Mouse (Mus musculus) limb, embryonic 11.5 days (tissue): ENCODE measurements around the gene Dph5. TPM values are rescaled to one million over a fixed set of nuclear protein-coding genes. Genes with fewer than 3 reads are reported as not detected.

Source experiments
- ATAC-seq: fragments of 200-750 bp; cut with Nextera tagmentation; 2 replicates; pipeline ENCODE4 v1.8.0; 2017; ENCODE audit warnings: low read depth; ENCODE audit not compliant: insufficient number of reproducible peaks, low FRiP score, low TSS enrichment
- DNase-seq: peaks from one replicate; pipeline ENCODE4 v3.0.0-alpha.2; 2015; ENCODE audit warnings: low spot score
- H3K27ac ChIP-seq: fragments of 300-500 bp; sonication (generic); replicated peaks from 2 replicates; pipeline ENCODE4 v1.5.1; 2014; ENCODE audit warnings: low read depth, mild to moderate bottlenecking, low read length
- H3K27me3 ChIP-seq: fragments of 300-500 bp; sonication (generic); 2 replicates; pipeline ENCODE4 v1.6.1; 2014; ENCODE audit warnings: mild to moderate bottlenecking, low read length, mixed read lengths; ENCODE audit not compliant: control insufficient read depth, insufficient read depth
- H3K36me3 ChIP-seq: fragments of 300-500 bp; sonication (generic); 2 replicates; pipeline ENCODE4 v1.6.1; 2014; ENCODE audit warnings: mild to moderate bottlenecking, low read length, moderate library complexity, mixed read lengths; ENCODE audit not compliant: control insufficient read depth, insufficient read depth
- H3K4me1 ChIP-seq: fragments of 300-500 bp; sonication (generic); 2 replicates; pipeline ENCODE4 v1.6.1; 2014; ENCODE audit warnings: low read length, mixed read lengths; ENCODE audit not compliant: control insufficient read depth, insufficient read depth
- H3K4me2 ChIP-seq: fragments of 300-500 bp; sonication (generic); 2 replicates; pipeline ENCODE4 v1.6.1; 2014; ENCODE audit warnings: low read depth, mild to moderate bottlenecking, moderate library complexity; ENCODE audit not compliant: severe bottlenecking
- H3K4me3 ChIP-seq: fragments of 300-500 bp; sonication (generic); 2 replicates; pipeline ENCODE4 v1.5.1; 2014; ENCODE audit warnings: low read depth, low read length
- H3K9ac ChIP-seq: fragments of 300-500 bp; sonication (generic); 2 replicates; pipeline ENCODE4 v1.6.1; 2014; ENCODE audit warnings: mild to moderate bottlenecking, low read length
- H3K9me3 ChIP-seq: fragments of 300-500 bp; sonication (generic); 2 replicates; pipeline ENCODE4 v1.6.1; 2016; ENCODE audit warnings: low read length; ENCODE audit not compliant: control insufficient read depth
- WGBS: fragments of 180-500 bp; shearing (Covaris S2); extraction: QIAGEN DNeasy Blood & Tissue Kit; methylation state at CpG from one replicate; pipeline ENCODE4 v1.1.7; 2014; 5-methylcytosine and 5-hydroxymethylcytosine counted together
- polyA plus RNA-seq: library from polyadenylated mRNA; unstranded; fragments of >200 nt; fragmentation: Nextera tagmentation; extraction: Ambion mirVana; gene quantifications from 2 replicates; pipeline ENCODE4 v1.2.1, GENCODE M21; 2014

Gene Dph5
- 23.7 and 25.1 TPM in 2 replicates for polyA plus RNA-seq

DNA sequence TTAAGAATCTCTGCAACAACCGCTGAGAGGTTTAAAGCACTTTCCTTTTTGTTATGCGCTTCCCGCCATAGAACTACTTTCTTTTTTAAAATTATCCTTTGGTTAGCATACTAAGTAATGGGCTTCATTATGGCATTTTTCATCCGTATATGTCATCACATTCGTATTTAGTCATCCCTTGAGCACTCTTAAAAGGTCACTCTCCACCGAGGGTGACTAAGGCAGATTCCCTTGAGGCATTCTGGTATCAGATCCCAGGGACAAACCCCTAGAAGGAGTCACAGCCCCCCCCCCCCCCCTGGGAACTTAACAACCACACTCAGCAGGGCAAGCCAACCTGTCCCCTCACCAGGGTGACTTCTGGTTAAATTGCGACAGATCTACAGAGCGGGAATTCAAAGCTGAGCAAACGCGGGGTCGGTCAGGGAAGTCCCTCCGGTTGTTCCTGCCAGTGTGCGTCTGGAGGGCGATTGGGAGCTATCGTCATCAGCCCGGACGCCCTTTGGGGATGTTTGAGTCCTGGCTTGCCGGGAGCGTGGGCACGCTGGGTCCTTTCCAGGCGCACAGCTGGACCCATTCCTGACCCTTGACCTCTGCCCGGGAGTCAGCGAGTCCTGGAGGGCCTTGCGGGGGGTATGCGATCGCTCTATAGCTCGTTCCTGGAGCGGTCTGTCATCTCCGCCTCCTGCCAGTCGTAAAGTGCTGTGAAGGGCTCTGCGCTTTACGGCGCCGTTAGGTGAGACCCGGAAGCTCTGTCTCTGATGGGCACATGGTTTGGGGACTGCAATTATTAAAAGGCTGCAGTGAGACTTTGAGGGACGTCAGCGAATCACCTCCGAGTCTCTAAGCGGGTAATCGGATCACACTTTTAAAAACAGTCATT is at the start of gene Dph5:
TSS of gene Dph5 (plus strand) at position 411 of the 883 bp plus-strand sequence.
- Histone ChIP-seq H3K4me3 (peak within 1 kb of the TSS; percentile 80), H3K9me3 (no peaks in the 10 kb centered on the region), H3K4me1 (no peaks in the 10 kb centered on the region), H3K9ac (peak within 1 kb of the TSS; percentile 70), H3K27me3 (no peaks in the 10 kb centered on the region), H3K36me3 (no peaks in the 10 kb centered on the region), H3K4me2 (peak within 1 kb of the TSS; percentile 84), H3K27ac (0 out of 2 replicates have a peak within 1 kb of the TSS, but pooled peaks have one; percentile 8)
- 2% methylated on average over 40 of the region's 40 CpGs for WGBS
- DNase-seq (peak; percentile 91), ATAC-seq (peak; percentile 92)

GRCm38 (mm10) chr3:115844566-115844965 is 43.1 kb upstream of the Dph5 start:
- H3K4me3 ChIP-seq: no peak overlapping the region
- H3K9ac ChIP-seq: no peak overlapping the region
- H3K27ac ChIP-seq: no peak overlapping the region
- H3K36me3 ChIP-seq: no peaks in the 10 kb centered on the region
- no peaks in the 10 kb centered on the region for H3K27me3 ChIP-seq
- H3K4me1 ChIP-seq: no peaks in the 10 kb centered on the region
- DNase-seq (no peak), ATAC-seq (no peak)
- WGBS: 86% methylated on average over 3 of the region's 3 CpGs
- no peak overlapping the region for H3K4me2 ChIP-seq
- H3K9me3 ChIP-seq: no peaks in the 10 kb centered on the region

DNA sequence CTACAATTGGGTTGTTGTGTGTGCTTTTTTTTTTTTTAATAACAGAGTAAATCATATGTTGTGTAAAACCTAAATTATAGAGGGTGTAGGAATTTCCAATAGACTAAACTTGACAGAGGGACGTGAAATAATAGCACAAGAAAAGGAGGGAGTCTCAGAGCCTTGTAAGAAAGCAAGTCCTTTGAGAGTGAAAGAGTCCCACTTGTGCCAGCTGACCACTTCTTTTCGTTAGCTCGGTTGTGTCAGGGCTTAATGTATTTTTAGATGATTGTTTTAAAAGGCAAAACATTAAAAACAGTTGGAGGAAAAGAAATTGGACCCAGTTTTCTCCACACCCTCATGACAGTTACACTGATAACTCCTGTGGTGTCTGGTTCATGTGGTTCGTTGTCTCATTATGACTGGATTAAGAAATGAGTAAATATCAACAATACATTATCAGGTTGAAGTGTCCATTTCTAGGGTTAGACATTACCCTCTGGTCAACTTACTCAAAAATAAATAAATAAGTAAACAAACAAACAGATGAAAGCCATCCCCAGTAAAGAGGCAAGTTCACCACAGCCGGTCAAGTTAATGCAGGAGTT is 42.5 kb upstream of the Dph5 start:
- Histone ChIP-seq H3K4me1 (no peaks in the 10 kb centered on the region), H3K36me3 (no peaks in the 10 kb centered on the region), H3K27ac (no peak overlapping the region), H3K9ac (no peak overlapping the region), H3K9me3 (no peaks in the 10 kb centered on the region), H3K4me3 (no peak overlapping the region), H3K27me3 (no peaks in the 10 kb centered on the region), H3K4me2 (no peak overlapping the region)
- ATAC-seq: no peak
- 85% methylated on average over 5 of the region's 5 CpGs for WGBS
- DNase-seq: no peak

DNA sequence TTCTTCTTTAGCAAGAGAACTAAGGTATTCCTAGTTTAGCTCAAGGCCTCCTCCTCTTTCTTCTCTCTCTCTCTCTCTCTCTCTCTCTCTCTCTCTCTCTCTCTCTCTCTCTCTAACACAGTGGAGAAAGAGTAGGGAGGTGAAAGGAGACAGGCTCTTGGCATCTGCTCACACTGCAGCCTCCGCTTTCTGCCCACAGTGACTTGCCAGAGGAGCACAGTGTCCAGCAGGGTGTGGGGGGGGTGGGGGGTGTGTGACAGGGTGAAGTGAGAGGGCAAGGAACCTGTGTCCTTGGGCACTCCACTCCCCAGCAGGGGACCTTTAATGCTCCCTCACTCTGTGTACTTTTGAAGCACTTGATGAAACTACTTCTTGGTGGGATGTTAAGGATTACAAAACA is 41.9 kb upstream of the Dph5 start:
- Histone ChIP-seq H3K4me1 (no peaks in the 10 kb centered on the region), H3K4me2 (no peak overlapping the region), H3K27ac (no peak overlapping the region), H3K9ac (no peak overlapping the region), H3K9me3 (no peaks in the 10 kb centered on the region), H3K27me3 (no peaks in the 10 kb centered on the region), H3K36me3 (no peaks in the 10 kb centered on the region), H3K4me3 (no peak overlapping the region)
- DNase-seq (no peak), ATAC-seq (no peak)
- 94% methylated on average over 1 of the region's 1 CpGs for whole genome bisulfite sequencing

DNA sequence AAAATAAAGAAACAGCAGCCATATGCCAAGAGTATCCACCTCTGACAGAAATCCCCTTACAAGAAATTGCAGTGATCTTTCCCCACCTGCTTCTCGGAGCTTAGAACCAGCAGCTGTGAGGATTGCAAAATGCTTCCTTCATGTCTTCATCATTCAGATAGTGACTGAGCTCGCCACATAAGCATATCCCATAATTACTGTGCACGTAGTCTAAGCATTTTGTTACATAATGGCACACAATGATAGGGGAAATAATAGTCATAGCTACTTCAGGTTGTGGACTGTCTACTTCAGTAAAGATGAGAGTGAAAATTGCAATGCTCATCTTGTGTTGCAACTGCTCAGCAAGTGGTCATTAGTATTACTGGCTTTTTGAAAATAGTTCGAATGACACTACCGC is 41.5 kb upstream of the Dph5 start:
- no peak for ATAC-seq
- H3K27ac ChIP-seq: no peak overlapping the region

GRCm38 (mm10) chr3:115848686-115849480 is 38.8 kb upstream of the Dph5 start:
- no peaks in the 10 kb centered on the region for H3K4me1 ChIP-seq
- no peak for DNase-seq
- no peaks in the 10 kb centered on the region for H3K9me3 ChIP-seq
- H3K9ac ChIP-seq: no peak overlapping the region
- no peak overlapping the region for H3K27ac ChIP-seq
- no peaks in the 10 kb centered on the region for H3K36me3 ChIP-seq
- 81% methylated on average over 11 of the region's 11 CpGs for WGBS
- H3K4me3 ChIP-seq: no peak overlapping the region
- H3K4me2 ChIP-seq: no peak overlapping the region
- ATAC-seq: no peak
- H3K27me3 ChIP-seq: no peaks in the 10 kb centered on the region

More for the DNA sequence above, 41.5 kb upstream of the Dph5 start:
- Histone ChIP-seq H3K9ac (no peak overlapping the region), H3K4me3 (no peak overlapping the region), H3K36me3 (no peaks in the 10 kb centered on the region), H3K27me3 (no peaks in the 10 kb centered on the region), H3K4me2 (no peak overlapping the region), H3K4me1 (no peaks in the 10 kb centered on the region), H3K9me3 (no peaks in the 10 kb centered on the region)
- DNase-seq: no peak
- WGBS: 92% methylated on average over 5 of the region's 5 CpGs

DNA sequence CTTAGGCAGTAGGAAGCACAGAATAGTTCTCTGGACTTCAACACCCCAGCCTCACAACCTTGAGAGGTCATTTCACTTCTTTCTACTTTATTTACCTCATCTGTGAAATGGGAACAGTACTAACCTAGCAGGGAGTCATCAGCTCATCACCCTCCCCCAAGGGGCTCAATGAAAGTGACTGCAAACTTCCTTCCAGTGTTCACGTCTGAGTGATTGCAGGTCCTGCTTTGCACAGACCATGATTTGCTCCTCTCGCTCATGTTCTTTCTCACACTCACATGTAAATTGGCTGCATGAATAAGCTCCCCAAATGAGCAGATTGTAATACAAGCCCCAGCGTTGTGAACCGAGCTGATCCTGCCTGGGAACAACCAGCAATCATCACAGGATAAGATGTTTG is 36.7 kb upstream of the Dph5 start:
- Histone ChIP-seq H3K9ac (no peak overlapping the region), H3K4me1 (no peaks in the 10 kb centered on the region), H3K36me3 (no peaks in the 10 kb centered on the region), H3K4me3 (no peak overlapping the region), H3K9me3 (no peaks in the 10 kb centered on the region), H3K4me2 (no peak overlapping the region), H3K27me3 (no peaks in the 10 kb centered on the region), H3K27ac (no peak overlapping the region)
- 71% methylated on average over 4 of the region's 4 CpGs for WGBS
- DNase-seq (no peak), ATAC-seq (no peak)

DNA sequence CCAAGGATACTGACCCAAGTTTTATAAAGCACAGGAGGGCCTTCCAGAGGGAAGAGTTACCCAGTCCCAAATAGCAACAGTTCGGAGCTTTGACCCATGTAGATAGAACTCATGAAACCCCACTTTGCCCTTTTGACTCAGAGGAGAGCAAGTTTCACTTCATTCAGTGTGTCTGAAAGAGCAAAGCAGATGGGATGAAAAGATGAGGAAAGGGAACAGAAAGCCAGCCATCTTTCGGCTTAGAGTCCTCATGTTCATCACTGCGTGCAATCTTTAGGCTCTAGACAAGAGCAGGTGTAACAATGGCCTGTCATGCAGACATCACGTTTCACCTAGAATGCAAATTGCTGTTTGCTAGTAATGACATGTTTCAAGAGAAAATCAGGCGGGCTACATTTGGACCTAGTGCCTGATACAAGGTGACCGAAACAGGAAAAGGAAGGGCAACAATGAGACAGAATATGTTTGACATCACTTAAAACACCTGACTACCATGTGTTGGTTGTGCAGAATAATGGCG is 32.9 kb upstream of the Dph5 start:
- no peaks in the 10 kb centered on the region for H3K36me3 ChIP-seq
- H3K4me1 ChIP-seq: no peaks in the 10 kb centered on the region
- no peak overlapping the region for H3K4me3 ChIP-seq
- H3K27ac ChIP-seq: no peak overlapping the region
- WGBS: 94% methylated on average over 7 of the region's 7 CpGs
- no peaks in the 10 kb centered on the region for H3K27me3 ChIP-seq
- H3K9me3 ChIP-seq: no peaks in the 10 kb centered on the region
- no peak overlapping the region for H3K4me2 ChIP-seq
- DNase-seq (no peak), ATAC-seq (no peak)
- H3K9ac ChIP-seq: no peak overlapping the region
